Mouse (Mus musculus) forebrain, postnatal 0 days (tissue): ENCODE results near the gene Asb17. TPM values are rescaled to one million over a fixed set of nuclear protein-coding genes. Genes with fewer than 3 reads are reported as not detected.

Source experiments
- ATAC-seq: fragments of 200-750 bp; cut with Nextera tagmentation; 2 replicates; pipeline ENCODE4 v1.8.0; 2017; ENCODE audit warnings: mild to moderate bottlenecking, moderate library complexity
- DNase-seq: peaks from one replicate; pipeline ENCODE4 v3.0.0-alpha.2; 2015
- H3K27ac ChIP-seq: fragments of 300-500 bp; sonication (generic); 2 replicates; pipeline ENCODE4 v1.5.1; 2014; ENCODE audit warnings: low read depth, mild to moderate bottlenecking, antibody characterized with exemption, low read length, moderate library complexity, mixed read lengths
- H3K27me3 ChIP-seq: fragments of 300-500 bp; sonication (generic); 2 replicates; pipeline ENCODE4 v1.6.1; 2014; ENCODE audit warnings: mild to moderate bottlenecking, low read length, mixed read lengths; ENCODE audit not compliant: insufficient read depth
- H3K36me3 ChIP-seq: fragments of 300-500 bp; sonication (generic); 2 replicates; pipeline ENCODE4 v1.6.1; 2014; ENCODE audit warnings: mild to moderate bottlenecking, moderate library complexity; ENCODE audit not compliant: insufficient read depth
- H3K4me1 ChIP-seq: fragments of 300-500 bp; sonication (generic); 2 replicates; pipeline ENCODE4 v1.6.1; 2014; ENCODE audit warnings: antibody characterized with exemption; ENCODE audit not compliant: insufficient read depth
- H3K4me2 ChIP-seq: fragments of 300-500 bp; sonication (generic); 2 replicates; pipeline ENCODE4 v1.6.1; 2014; ENCODE audit warnings: low read depth, mild to moderate bottlenecking, moderate library complexity
- H3K4me3 ChIP-seq: fragments of 300-500 bp; sonication (generic); 2 replicates; pipeline ENCODE4 v1.5.1; 2014; ENCODE audit warnings: low read depth, low read length, mixed read lengths
- H3K9ac ChIP-seq: fragments of 300-500 bp; sonication (generic); 2 replicates; pipeline ENCODE4 v1.6.1; 2014; ENCODE audit warnings: mild to moderate bottlenecking
- H3K9me3 ChIP-seq: fragments of 300-500 bp; sonication (generic); 2 replicates; pipeline ENCODE4 v1.6.1; 2016; ENCODE audit warnings: low read length
- CTCF ChIP-seq: sonication (generic); IDR thresholded peaks from 2 replicates; pipeline ENCODE4 v1.5.1; 2016; ENCODE audit warnings: antibody characterized with exemption, control low read depth, low read depth
- WGBS: fragments of 180-500 bp; shearing (Covaris S2); extraction: QIAGEN DNeasy Blood & Tissue Kit; methylation state at CpG from one replicate; pipeline ENCODE4 v1.1.7; 2014; 5-methylcytosine and 5-hydroxymethylcytosine counted together
- polyA plus RNA-seq: library from polyadenylated mRNA; unstranded; fragments of >200 nt; fragmentation: Nextera tagmentation; extraction: Ambion mirVana; gene quantifications from 2 replicates; pipeline ENCODE4 v1.2.1, GENCODE M21; 2015
- total RNA-seq: library from RNA; depleted of rRNA; stranded (reverse); fragments of >200 nt; gene quantifications from 2 replicates; pipeline ENCODE4 v1.2.3, GENCODE M21; 2014

Asb17 gene
- total and polyA plus RNA-seq, 2 experiments from 2014 or later = not detected

DNA sequence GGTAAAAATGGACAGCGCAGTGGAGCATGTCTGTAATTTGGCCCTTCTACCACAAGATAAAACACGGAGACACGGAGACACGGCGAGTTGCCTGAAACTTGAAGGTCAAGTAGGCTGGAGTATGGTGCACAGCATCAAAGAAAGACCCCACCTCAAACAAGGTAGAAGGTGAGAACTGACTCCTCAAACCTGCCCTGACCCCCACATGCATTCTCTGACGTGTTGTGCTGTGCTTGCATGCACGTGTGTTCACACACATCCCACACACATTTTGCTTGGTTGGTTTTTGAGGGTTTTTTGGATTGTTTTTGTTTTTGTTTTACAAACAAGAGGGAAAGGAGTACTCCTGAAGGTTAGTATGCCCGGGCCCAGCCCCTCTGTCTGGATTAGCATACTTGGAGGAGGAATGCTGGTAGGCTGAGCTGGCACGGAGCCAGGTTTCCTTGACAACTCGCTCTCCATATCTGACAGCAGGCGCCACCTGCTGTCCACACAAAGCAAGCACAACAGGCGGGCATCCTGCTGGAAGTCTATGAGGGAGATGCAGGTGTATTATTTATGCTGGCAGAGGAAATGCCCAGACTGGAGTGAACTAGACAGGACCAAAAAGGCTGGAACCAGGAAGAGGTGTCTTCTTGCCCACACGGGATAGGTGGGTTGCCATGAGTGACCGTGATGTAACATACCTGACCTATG lies 37.8 kb upstream of the Asb17 start:
- 0 out of 2 replicates have a peak overlapping the region, but pooled peaks have one; percentile 22 for H3K9ac ChIP-seq
- H3K4me1 ChIP-seq = 0 out of 2 replicates have a peak, but pooled peaks cover 9% of the 10 kb centered on the region
- peak; percentile 92 for ATAC-seq
- H3K36me3 ChIP-seq = no peaks in the 10 kb centered on the region
- DNase-seq = peak; percentile 98
- 31% methylated on average over 14 of the region's 14 CpGs for WGBS
- peak overlapping the region; percentile 14 for H3K4me2 ChIP-seq
- no peaks in the 10 kb centered on the region for H3K9me3 ChIP-seq
- H3K27ac ChIP-seq = no peak overlapping the region
- peak; percentile 95 for TF ChIP-seq CTCF
- no peaks in the 10 kb centered on the region for H3K27me3 ChIP-seq
- H3K4me3 ChIP-seq = no peak overlapping the region

GRCm38 (mm10) chr3:153806773-153807443 lies 37.1 kb upstream of the Asb17 start:
- no peak for TF ChIP-seq CTCF
- 0 out of 2 replicates have a peak overlapping the region, but pooled peaks have one; percentile 22 for H3K9ac ChIP-seq
- WGBS = 88% methylated on average over 9 of the region's 9 CpGs
- no peak overlapping the region for H3K4me3 ChIP-seq
- ATAC-seq (no peak), DNase-seq (no peak)
- no peaks in the 10 kb centered on the region for H3K36me3 ChIP-seq
- H3K9me3 ChIP-seq = no peaks in the 10 kb centered on the region
- 0 out of 2 replicates have a peak, but pooled peaks cover 9% of the 10 kb centered on the region for H3K4me1 ChIP-seq
- H3K27me3 ChIP-seq = no peaks in the 10 kb centered on the region
- no peak overlapping the region for H3K4me2 ChIP-seq
- H3K27ac ChIP-seq = no peak overlapping the region

DNA sequence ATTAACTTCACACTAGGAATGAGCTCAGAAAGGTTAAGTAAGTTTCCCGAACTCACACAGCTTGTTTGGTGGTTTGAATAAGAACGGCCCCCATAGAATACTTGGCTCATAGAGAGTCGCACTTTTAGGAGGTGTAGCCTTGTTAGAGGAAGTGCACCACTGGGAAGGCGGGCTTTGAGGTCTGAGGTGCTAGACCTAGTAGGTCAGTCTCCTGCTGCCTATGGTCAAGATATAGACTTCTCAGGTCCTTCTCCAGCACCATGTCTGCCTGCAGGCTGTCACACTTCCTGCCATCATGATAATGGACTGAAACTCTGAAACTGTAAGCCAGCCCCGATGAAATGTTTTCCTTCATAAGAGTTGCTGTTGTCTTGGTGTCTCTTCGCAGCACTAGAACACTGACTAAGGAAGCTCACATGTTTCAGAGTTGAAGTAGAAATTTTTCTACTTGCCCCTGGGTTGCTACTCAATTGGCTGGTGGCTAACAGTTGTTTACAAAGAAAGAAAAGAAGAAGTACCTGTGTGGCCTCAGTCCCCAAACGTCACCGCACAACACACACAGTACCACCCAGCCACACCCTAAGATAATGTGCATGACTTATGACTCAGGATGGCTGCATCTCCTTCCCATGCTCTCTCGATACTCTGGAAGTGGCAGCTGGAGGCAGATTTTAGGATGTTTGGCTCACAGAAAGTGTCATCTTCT lies 36.4 kb upstream of the Asb17 start:
- no peak for TF ChIP-seq CTCF
- Histone ChIP-seq H3K4me2 (no peak overlapping the region), H3K4me3 (no peak overlapping the region), H3K9me3 (no peaks in the 10 kb centered on the region), H3K36me3 (no peaks in the 10 kb centered on the region), H3K4me1 (0 out of 2 replicates have a peak, but pooled peaks cover 9% of the 10 kb centered on the region), H3K27ac (no peak overlapping the region), H3K9ac (no peak overlapping the region), H3K27me3 (no peaks in the 10 kb centered on the region)
- WGBS = 93% methylated on average over 9 of the region's 9 CpGs
- DNase-seq (no peak), ATAC-seq (no peak)

DNA sequence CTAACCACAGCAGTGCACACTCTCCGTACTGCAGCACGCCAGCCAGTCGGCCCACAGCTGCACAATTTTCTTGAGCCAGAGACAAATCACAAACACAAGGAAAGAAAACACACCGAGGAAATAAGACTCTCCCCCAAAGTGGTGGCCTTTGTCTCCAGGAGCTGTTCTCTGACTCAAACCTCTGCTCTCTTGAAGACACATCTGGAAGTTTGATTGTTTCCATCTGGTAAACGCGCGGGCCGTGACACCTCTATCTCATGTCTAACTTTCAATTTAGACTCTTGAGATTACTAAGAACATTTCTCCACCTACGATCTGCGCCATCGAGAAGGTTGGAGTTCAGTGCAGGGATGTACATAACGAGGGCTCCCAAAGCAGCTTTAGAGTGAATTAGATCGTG lies 35.6 kb upstream of the Asb17 start:
- no peak for TF ChIP-seq CTCF
- H3K4me3 ChIP-seq = no peak overlapping the region
- 0 out of 2 replicates have a peak, but pooled peaks cover 9% of the 10 kb centered on the region for H3K4me1 ChIP-seq
- no peaks in the 10 kb centered on the region for H3K27me3 ChIP-seq
- H3K9me3 ChIP-seq = no peaks in the 10 kb centered on the region
- no peaks in the 10 kb centered on the region for H3K36me3 ChIP-seq
- DNase-seq (no peak), ATAC-seq (no peak)
- H3K27ac ChIP-seq = no peak overlapping the region
- WGBS = 84% methylated on average over 13 of the region's 13 CpGs
- no peak overlapping the region for H3K4me2 ChIP-seq
- no peak overlapping the region for H3K9ac ChIP-seq

- H3K27ac ChIP-seq = no peak overlapping the region
- H3K9me3 ChIP-seq = no peaks in the 10 kb centered on the region
- H3K9ac ChIP-seq = no peak overlapping the region
- no peak overlapping the region for H3K4me3 ChIP-seq
- TF ChIP-seq CTCF = no peak
- H3K27me3 ChIP-seq = no peaks in the 10 kb centered on the region
- H3K4me2 ChIP-seq = no peak overlapping the region
- no peak for ATAC-seq
- H3K4me1 ChIP-seq = no peaks in the 10 kb centered on the region
- WGBS = 86% methylated on average over 8 of the region's 8 CpGs
- no peak for DNase-seq
- no peaks in the 10 kb centered on the region for H3K36me3 ChIP-seq
These were observed 30.0 kb upstream of the Asb17 start for GRCm38 (mm10) chr3:153814026-153814425.

- ATAC-seq (no peak), DNase-seq (no peak)
- Histone ChIP-seq H3K9ac (no peak overlapping the region), H3K4me2 (no peak overlapping the region), H3K27me3 (no peaks in the 10 kb centered on the region), H3K36me3 (no peaks in the 10 kb centered on the region), H3K9me3 (no peaks in the 10 kb centered on the region), H3K4me3 (no peak overlapping the region), H3K27ac (no peak overlapping the region), H3K4me1 (no peaks in the 10 kb centered on the region)
- WGBS = 88% methylated on average over 9 of the region's 9 CpGs
- TF ChIP-seq CTCF = no peak
These were observed 26.6 kb upstream of the Asb17 start for GRCm38 (mm10) chr3:153817376-153817890.
